Mouse (Mus musculus) neural tube, embryonic 14.5 days (tissue): Measurements from ENCODE around the gene 6430548M08Rik. TPM values are rescaled to one million over a fixed set of nuclear protein-coding genes. Genes with fewer than 3 reads are reported as not detected.

Experiments
- ATAC-seq: fragments of 200-750 bp; cut with Nextera tagmentation; 2 replicates; pipeline ENCODE4 v1.8.0; 2017; ENCODE audit warnings: low read depth, mild to moderate bottlenecking, moderate TSS enrichment, moderate library complexity
- H3K27ac ChIP-seq: fragments of 300-500 bp; sonication (generic); 2 replicates; pipeline ENCODE4 v1.5.1; 2014; ENCODE audit warnings: low read depth, mild to moderate bottlenecking, control low read depth, low read length, moderate library complexity, mixed read lengths
- H3K27me3 ChIP-seq: fragments of 300-500 bp; sonication (generic); 2 replicates; pipeline ENCODE4 v1.6.1; 2014; ENCODE audit warnings: low read length; ENCODE audit not compliant: control insufficient read depth, insufficient read depth
- H3K36me3 ChIP-seq: fragments of 300-500 bp; sonication (generic); 2 replicates; pipeline ENCODE4 v1.6.1; 2014; ENCODE audit warnings: low read length, mixed read lengths; ENCODE audit not compliant: control insufficient read depth, insufficient read depth
- H3K4me1 ChIP-seq: fragments of 300-500 bp; sonication (generic); 2 replicates; pipeline ENCODE4 v1.6.1; 2014; ENCODE audit warnings: low read length; ENCODE audit not compliant: control insufficient read depth, insufficient read depth
- H3K4me2 ChIP-seq: fragments of 300-500 bp; sonication (generic); 2 replicates; pipeline ENCODE4 v1.6.1; 2014; ENCODE audit warnings: mild to moderate bottlenecking, low read depth, low read length, control low read depth
- H3K4me3 ChIP-seq: fragments of 300-500 bp; sonication (generic); 2 replicates; pipeline ENCODE4 v1.5.1; 2014; ENCODE audit warnings: low read depth, low read length, control low read depth, mixed read lengths
- H3K9ac ChIP-seq: fragments of 300-500 bp; sonication (generic); replicated peaks from 2 replicates; pipeline ENCODE4 v1.6.1; 2014; ENCODE audit warnings: low read depth, mild to moderate bottlenecking, control low read depth, low read length, mixed read lengths
- H3K9me3 ChIP-seq: fragments of 300-500 bp; sonication (generic); 2 replicates; pipeline ENCODE4 v1.6.1; 2016; ENCODE audit warnings: low read length; ENCODE audit not compliant: control insufficient read depth
- WGBS: fragments of 180-500 bp; shearing (Covaris S2); extraction: QIAGEN DNeasy Blood & Tissue Kit; methylation state at CpG from one replicate; pipeline ENCODE4 v1.1.7; 2014; 5-methylcytosine and 5-hydroxymethylcytosine counted together
- polyA plus RNA-seq: library from polyadenylated mRNA; unstranded; fragments of >200 nt; fragmentation: Nextera tagmentation; extraction: Ambion mirVana; gene quantifications from 2 replicates; pipeline ENCODE4 v1.2.1, GENCODE M21; 2014

The 6430548M08Rik gene
- 35.3 and 36.9 TPM in 2 replicates for polyA plus RNA-seq

GRCm38 (mm10) chr8:120113758-120114255 is at the start of gene 6430548M08Rik:
Gene 6430548M08Rik, plus strand, starts transcription at chr8:120114152.
- peak; percentile 96 for ATAC-seq
- Histone ChIP-seq H3K36me3 (no peaks in the 10 kb centered on the region), H3K27me3 (no peaks in the 10 kb centered on the region), H3K4me1 (peaks cover 8% of the 10 kb centered on the region; the same call in 1 of the 2 replicates), H3K4me2 (peak within 1 kb of the TSS; percentile 81), H3K27ac (peak within 1 kb of the TSS; percentile 71), H3K9ac (peak within 1 kb of the TSS; percentile 80), H3K4me3 (peak within 1 kb of the TSS; percentile 74), H3K9me3 (no peaks in the 10 kb centered on the region)
- WGBS, result under 1% methylated on average over 48 of the region's 61 CpGs

GRCm38 (mm10) chr8:120065611-120066010 is 48.3 kb upstream of the 6430548M08Rik start:
- Histone ChIP-seq H3K27ac (no peak overlapping the region), H3K4me2 (no peak overlapping the region), H3K9ac (no peak overlapping the region), H3K27me3 (no peaks in the 10 kb centered on the region), H3K4me3 (no peak overlapping the region), H3K36me3 (no peaks in the 10 kb centered on the region), H3K4me1 (no peaks in the 10 kb centered on the region), H3K9me3 (no peaks in the 10 kb centered on the region)
- no peak for ATAC-seq
- 94% methylated on average over 8 of the region's 8 CpGs for whole genome bisulfite sequencing

- Histone ChIP-seq H3K4me1 (no peaks in the 10 kb centered on the region), H3K27me3 (no peaks in the 10 kb centered on the region), H3K9me3 (no peaks in the 10 kb centered on the region), H3K4me3 (no peak overlapping the region), H3K4me2 (no peak overlapping the region), H3K36me3 (no peaks in the 10 kb centered on the region), H3K9ac (no peak overlapping the region), H3K27ac (no peak overlapping the region)
- no peak for ATAC-seq
- WGBS, result 87% methylated on average over 4 of the region's 4 CpGs
These were observed 47.7 kb upstream of the 6430548M08Rik start for GRCm38 (mm10) chr8:120066226-120066625.

GRCm38 (mm10) chr8:120067936-120068668 is 45.9 kb upstream of the 6430548M08Rik start:
- H3K27ac ChIP-seq, result no peak overlapping the region
- H3K4me2 ChIP-seq, result no peak overlapping the region
- H3K9ac ChIP-seq, result no peak overlapping the region
- H3K36me3 ChIP-seq, result no peaks in the 10 kb centered on the region
- H3K27me3 ChIP-seq, result no peaks in the 10 kb centered on the region
- H3K4me3 ChIP-seq, result no peak overlapping the region
- 56% methylated on average over 19 of the region's 19 CpGs for WGBS
- H3K4me1 ChIP-seq, result no peaks in the 10 kb centered on the region
- H3K9me3 ChIP-seq, result no peaks in the 10 kb centered on the region
- ATAC-seq, result no peak

- no peak for ATAC-seq
- no peaks in the 10 kb centered on the region for H3K27me3 ChIP-seq
- H3K27ac ChIP-seq, result no peak overlapping the region
- H3K9ac ChIP-seq, result no peak overlapping the region
- H3K4me2 ChIP-seq, result no peak overlapping the region
- no peaks in the 10 kb centered on the region for H3K36me3 ChIP-seq
- no peaks in the 10 kb centered on the region for H3K4me1 ChIP-seq
- no peaks in the 10 kb centered on the region for H3K9me3 ChIP-seq
- H3K4me3 ChIP-seq, result no peak overlapping the region
- WGBS, result 26% methylated on average over 4 of the region's 4 CpGs
These were observed 42.3 kb upstream of the 6430548M08Rik start for GRCm38 (mm10) chr8:120071684-120072083.

- no peak overlapping the region for H3K4me2 ChIP-seq
- H3K36me3 ChIP-seq, result no peaks in the 10 kb centered on the region
- 61% methylated on average over 9 of the region's 9 CpGs for WGBS
- no peak overlapping the region for H3K27ac ChIP-seq
- H3K27me3 ChIP-seq, result no peaks in the 10 kb centered on the region
- H3K4me3 ChIP-seq, result no peak overlapping the region
- H3K4me1 ChIP-seq, result no peaks in the 10 kb centered on the region
- no peak overlapping the region for H3K9ac ChIP-seq
- ATAC-seq, result no peak
- H3K9me3 ChIP-seq, result no peaks in the 10 kb centered on the region
These were observed 41.7 kb upstream of the 6430548M08Rik start for GRCm38 (mm10) chr8:120072259-120072658.

- no peak for ATAC-seq
- Histone ChIP-seq H3K27ac (no peak overlapping the region), H3K36me3 (no peaks in the 10 kb centered on the region), H3K4me3 (no peak overlapping the region), H3K9me3 (no peaks in the 10 kb centered on the region), H3K4me1 (no peaks in the 10 kb centered on the region), H3K27me3 (no peaks in the 10 kb centered on the region), H3K9ac (no peak overlapping the region), H3K4me2 (no peak overlapping the region)
- 80% methylated on average over 8 of the region's 8 CpGs for WGBS
These were observed 41.1 kb upstream of the 6430548M08Rik start for GRCm38 (mm10) chr8:120072827-120073226.

- no peak overlapping the region for H3K4me3 ChIP-seq
- H3K9ac ChIP-seq, result no peak overlapping the region
- WGBS, result 81% methylated on average over 6 of the region's 6 CpGs
- H3K4me1 ChIP-seq, result no peaks in the 10 kb centered on the region
- no peaks in the 10 kb centered on the region for H3K27me3 ChIP-seq
- H3K4me2 ChIP-seq, result no peak overlapping the region
- no peak for ATAC-seq
- no peaks in the 10 kb centered on the region for H3K36me3 ChIP-seq
- H3K9me3 ChIP-seq, result no peaks in the 10 kb centered on the region
- no peak overlapping the region for H3K27ac ChIP-seq
These were observed 39.4 kb upstream of the 6430548M08Rik start for GRCm38 (mm10) chr8:120074516-120074915.

GRCm38 (mm10) chr8:120075347-120075746 is 38.6 kb upstream of the 6430548M08Rik start:
- Histone ChIP-seq H3K4me1 (no peaks in the 10 kb centered on the region), H3K9me3 (no peaks in the 10 kb centered on the region), H3K27ac (no peak overlapping the region), H3K4me2 (no peak overlapping the region), H3K9ac (no peak overlapping the region), H3K27me3 (no peaks in the 10 kb centered on the region), H3K36me3 (no peaks in the 10 kb centered on the region), H3K4me3 (no peak overlapping the region)
- 61% methylated on average over 6 of the region's 6 CpGs for WGBS
- no peak for ATAC-seq
